Mouse (Mus musculus) small intestine, adult 2 months (tissue): ENCODE data around the gene 1700007K13Rik. TPM values are rescaled to one million over a fixed set of nuclear protein-coding genes. Genes with fewer than 3 reads are reported as not detected.
A peak's percentile ranks its signal among the peaks of the same experiment; 100 is the strongest.

ENCODE experiments used
- H3K27ac ChIP-seq: fragments of 200-500 bp; 2 replicates; pipeline ENCODE4 v1.5.1; 2012; ENCODE audit warnings: low read depth, low read length, control low read depth, inconsistent platforms; ENCODE audit not compliant: insufficient read depth
- H3K27me3 ChIP-seq: fragments of 200-500 bp; 2 replicates; pipeline ENCODE4 v1.6.1; 2012; ENCODE audit warnings: mild to moderate bottlenecking, moderate library complexity, low read length, inconsistent platforms; ENCODE audit not compliant: control insufficient read depth, insufficient read depth
- H3K36me3 ChIP-seq: fragments of 200-500 bp; 2 replicates; pipeline ENCODE4 v1.6.1; 2012; ENCODE audit warnings: mild to moderate bottlenecking, low read length, control low read depth, inconsistent platforms; ENCODE audit not compliant: control insufficient read depth, insufficient read depth
- H3K4me1 ChIP-seq: fragments of 200-500 bp; 2 replicates; pipeline ENCODE4 v1.6.1; 2012; ENCODE audit warnings: low read length, inconsistent platforms, mixed read lengths; ENCODE audit not compliant: control insufficient read depth, insufficient read depth, insufficient read length
- H3K4me3 ChIP-seq: fragments of 200-500 bp; 2 replicates; pipeline ENCODE4 v1.5.1; 2012; ENCODE audit warnings: low read depth, mild to moderate bottlenecking, control low read depth, inconsistent platforms, low read length, moderate library complexity
- CTCF ChIP-seq: fragments of 200-500 bp; IDR thresholded peaks from 2 replicates; pipeline ENCODE4 v1.5.1; 2012; ENCODE audit warnings: low read depth, mild to moderate bottlenecking, control low read depth, inconsistent platforms, low read length, moderate library complexity, mixed read lengths; ENCODE audit not compliant: insufficient replicate concordance, insufficient read length; ENCODE audit errors: extremely low read depth
- POLR2A ChIP-seq: fragments of 200-500 bp; IDR thresholded peaks from 2 replicates; pipeline ENCODE4 v1.6.1; 2012; ENCODE audit warnings: low read depth, mild to moderate bottlenecking, control low read depth, inconsistent platforms, low read length, moderate library complexity
- WGBS: fragments of 180-500 bp; shearing (Covaris S2); methylation state at CpG from one replicate; pipeline ENCODE4 v1.1.7; 2018; 5-methylcytosine and 5-hydroxymethylcytosine counted together
- polyA plus RNA-seq: library from polyadenylated mRNA; depleted of rRNA; stranded (reverse); fragments of >200 nt; gene quantifications from 2 replicates; pipeline ENCODE4 v1.2.3, GENCODE M21; 2012

The 1700007K13Rik gene
- polyA plus RNA-seq, 1 experiment, result not detected

GRCm38 (mm10) chr2:28433512-28433911 lies 32.6 kb downstream of the 1700007K13Rik start:
- H3K36me3 ChIP-seq, result no peaks in the 10 kb centered on the region
- no peak overlapping the region for H3K27ac ChIP-seq
- 10% methylated on average over 1 of the region's 2 CpGs for WGBS
- H3K4me3 ChIP-seq, result no peak overlapping the region
- no peaks in the 10 kb centered on the region for H3K27me3 ChIP-seq
- TF ChIP-seq CTCF (no peak), POLR2A (no peak)
- H3K4me1 ChIP-seq, result no peaks in the 10 kb centered on the region

- no peaks in the 10 kb centered on the region for H3K27me3 ChIP-seq
- no peak overlapping the region for H3K4me3 ChIP-seq
- WGBS, result 0% methylated on average over 1 of the region's 1 CpGs
- no peak overlapping the region for H3K27ac ChIP-seq
- no peaks in the 10 kb centered on the region for H3K36me3 ChIP-seq
- TF ChIP-seq CTCF (no peak), POLR2A (no peak)
- no peaks in the 10 kb centered on the region for H3K4me1 ChIP-seq
Measured at GRCm38 (mm10) chr2:28432811-28433210, 33.3 kb downstream of the 1700007K13Rik start.

DNA sequence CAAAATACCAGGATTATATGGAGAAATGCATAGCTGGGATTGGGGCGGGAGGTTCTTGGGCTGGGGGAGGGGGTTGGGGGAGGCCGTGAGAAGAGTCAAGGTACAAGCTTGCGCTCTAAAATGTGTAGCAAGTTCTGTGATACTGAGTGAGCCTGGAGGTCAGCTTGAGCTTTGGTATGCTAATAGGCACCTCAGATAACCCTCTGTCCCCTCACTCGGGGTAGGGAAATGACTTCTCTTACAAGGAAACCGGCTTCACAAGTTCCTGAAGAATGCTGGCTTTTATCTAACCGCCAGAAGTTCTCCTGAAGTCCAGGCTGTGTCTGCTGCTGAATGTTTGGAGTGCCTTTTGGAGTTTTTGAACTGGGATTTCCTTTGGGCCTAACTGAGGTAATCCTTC lies 35.3 kb downstream of the 1700007K13Rik start:
- no peaks in the 10 kb centered on the region for H3K36me3 ChIP-seq
- H3K4me3 ChIP-seq, result no peak overlapping the region
- WGBS, result 46% methylated on average over 6 of the region's 6 CpGs
- H3K4me1 ChIP-seq, result no peaks in the 10 kb centered on the region
- H3K27me3 ChIP-seq, result no peaks in the 10 kb centered on the region
- H3K27ac ChIP-seq, result no peak overlapping the region
- no peak for TF ChIP-seq CTCF
- no peak for TF ChIP-seq POLR2A

DNA sequence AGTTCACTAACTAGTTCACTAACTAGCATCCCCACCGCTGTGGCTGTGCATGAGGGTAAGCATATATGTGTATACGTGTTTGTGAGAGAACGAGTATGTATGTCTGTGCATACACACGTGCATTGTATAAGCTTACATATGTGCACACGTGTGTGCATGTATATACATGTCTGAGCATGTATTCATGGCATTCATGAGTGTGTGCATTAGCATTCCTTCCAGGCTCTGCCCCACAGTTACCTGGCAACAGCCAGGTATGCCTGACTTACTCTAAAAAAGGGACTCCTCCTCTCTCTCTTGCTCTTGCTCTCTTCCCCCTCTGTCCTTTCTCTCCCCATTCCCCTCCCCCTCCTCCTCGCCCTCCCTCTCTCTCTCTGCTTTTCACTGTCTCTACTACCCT lies 38.9 kb downstream of the 1700007K13Rik start:
- Histone ChIP-seq H3K36me3 (no peaks in the 10 kb centered on the region), H3K27ac (no peak overlapping the region), H3K4me1 (no peaks in the 10 kb centered on the region), H3K27me3 (no peaks in the 10 kb centered on the region), H3K4me3 (no peak overlapping the region)
- TF ChIP-seq CTCF (no peak), POLR2A (no peak)
- WGBS, result 82% methylated on average over 6 of the region's 6 CpGs

GRCm38 (mm10) chr2:28423167-28423566 lies 43.0 kb downstream of the 1700007K13Rik start:
- Histone ChIP-seq H3K36me3 (no peaks in the 10 kb centered on the region), H3K27me3 (no peaks in the 10 kb centered on the region), H3K4me3 (no peak overlapping the region), H3K4me1 (no peaks in the 10 kb centered on the region), H3K27ac (no peak overlapping the region)
- no peak for TF ChIP-seq POLR2A
- TF ChIP-seq CTCF, result peak; percentile 41; the same call in 1 of the 2 replicates
- 24% methylated on average over 3 of the region's 3 CpGs for WGBS

DNA sequence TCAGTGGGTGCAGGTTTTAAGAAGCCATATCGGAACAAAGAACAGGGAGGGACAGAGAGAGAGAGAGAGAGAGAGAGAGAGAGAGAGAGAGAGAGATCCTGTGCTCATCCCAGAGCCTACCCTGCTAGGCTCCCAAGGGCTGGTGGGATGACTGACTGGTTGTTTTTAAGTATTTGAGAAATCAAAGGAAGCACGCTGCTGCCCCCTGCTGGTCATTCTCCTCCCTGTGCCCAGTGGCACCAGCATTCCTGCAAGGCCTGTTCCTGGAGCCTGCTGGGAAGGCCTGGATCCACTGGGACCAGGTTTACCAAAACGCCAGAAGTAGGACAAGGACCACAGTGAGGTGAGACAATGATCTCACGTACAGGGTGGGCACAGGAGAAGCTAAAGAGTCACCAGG lies 46.2 kb downstream of the 1700007K13Rik start:
- Histone ChIP-seq H3K4me1 (no peaks in the 10 kb centered on the region), H3K4me3 (no peak overlapping the region), H3K27ac (no peak overlapping the region), H3K36me3 (no peaks in the 10 kb centered on the region), H3K27me3 (no peaks in the 10 kb centered on the region)
- TF ChIP-seq POLR2A, result no peak
- peak; percentile 78; the same call in 1 of the 2 replicates for TF ChIP-seq CTCF
- WGBS, result 28% methylated on average over 4 of the region's 4 CpGs

DNA sequence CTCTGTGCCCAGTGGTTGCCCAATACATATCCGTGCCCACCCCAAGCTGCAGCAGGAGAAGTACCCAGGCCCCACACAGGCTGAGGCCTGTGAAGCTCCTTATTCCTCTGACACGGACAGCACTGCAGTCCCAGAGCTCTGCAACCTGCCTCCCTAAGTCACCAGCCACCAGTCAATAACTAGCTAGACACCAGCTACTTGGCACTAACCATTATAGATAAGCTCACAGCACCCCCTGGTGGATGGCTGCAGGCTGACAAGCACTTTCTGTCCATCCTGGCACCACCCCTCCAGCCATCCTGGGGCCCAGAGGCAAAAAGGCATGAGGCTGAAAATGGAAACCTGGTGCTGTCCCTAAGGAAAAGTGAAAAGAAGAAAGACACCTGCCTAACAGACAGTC lies 48.1 kb downstream of the 1700007K13Rik start:
- Histone ChIP-seq H3K27me3 (no peaks in the 10 kb centered on the region), H3K4me3 (no peak overlapping the region), H3K4me1 (no peaks in the 10 kb centered on the region), H3K27ac (no peak overlapping the region), H3K36me3 (no peaks in the 10 kb centered on the region)
- 39% methylated on average over 2 of the region's 2 CpGs for WGBS
- TF ChIP-seq POLR2A (no peak), CTCF (peak; percentile 80; the same call in 1 of the 2 replicates)

GRCm38 (mm10) chr2:28416511-28416910 lies 49.6 kb downstream of the 1700007K13Rik start:
- TF ChIP-seq POLR2A, result no peak
- TF ChIP-seq CTCF, result no peak
- 89% methylated on average over 1 of the region's 1 CpGs for WGBS
- no peak overlapping the region for H3K27ac ChIP-seq

More at GRCm38 (mm10) chr2:28416511-28416910, 49.6 kb downstream of the 1700007K13Rik start:
- Histone ChIP-seq H3K4me3 (no peak overlapping the region), H3K27me3 (no peaks in the 10 kb centered on the region), H3K36me3 (no peaks in the 10 kb centered on the region), H3K4me1 (no peaks in the 10 kb centered on the region)
